Mouse (Mus musculus) lung, postnatal 0 days (tissue): ENCODE data around the gene Sncg. TPM values are rescaled to one million over a fixed set of nuclear protein-coding genes. Genes with fewer than 3 reads are reported as not detected.

Experiments
- ATAC-seq: fragments of 200-750 bp; cut with Nextera tagmentation; 2 replicates; pipeline ENCODE4 v1.8.0; 2017; ENCODE audit warnings: moderate library complexity
- DNase-seq: peaks from one replicate; pipeline ENCODE4 v3.0.0-alpha.2; 2016; ENCODE audit warnings: low spot score
- H3K27ac ChIP-seq: fragments of 300-500 bp; sonication (generic); 2 replicates; pipeline ENCODE4 v1.5.1; 2014; ENCODE audit warnings: antibody characterized with exemption, mild to moderate bottlenecking, low read length, mixed read lengths
- H3K27me3 ChIP-seq: fragments of 300-500 bp; sonication (generic); replicated peaks from 2 replicates; pipeline ENCODE4 v1.6.1; 2014; ENCODE audit warnings: low read length, mixed read lengths; ENCODE audit not compliant: insufficient read depth
- H3K36me3 ChIP-seq: fragments of 300-500 bp; sonication (generic); 2 replicates; pipeline ENCODE4 v1.6.1; 2014; ENCODE audit warnings: low read length, mixed read lengths; ENCODE audit not compliant: insufficient read depth
- H3K4me1 ChIP-seq: fragments of 300-500 bp; sonication (generic); 2 replicates; pipeline ENCODE4 v1.6.1; 2014; ENCODE audit warnings: antibody characterized with exemption, low read depth, low read length, mixed read lengths; ENCODE audit not compliant: insufficient read depth
- H3K4me2 ChIP-seq: fragments of 300-500 bp; sonication (generic); replicated peaks from 2 replicates; pipeline ENCODE4 v1.6.1; 2014; ENCODE audit warnings: low read depth, mild to moderate bottlenecking, low read length, moderate library complexity, mixed read lengths
- H3K4me3 ChIP-seq: fragments of 300-500 bp; sonication (generic); 2 replicates; pipeline ENCODE4 v1.5.1; 2014; ENCODE audit warnings: low read depth, low read length
- H3K9ac ChIP-seq: fragments of 300-500 bp; sonication (generic); replicated peaks from 2 replicates; pipeline ENCODE4 v1.6.1; 2014; ENCODE audit warnings: low read depth, mild to moderate bottlenecking
- H3K9me3 ChIP-seq: fragments of 300-500 bp; sonication (generic); 2 replicates; pipeline ENCODE4 v1.6.1; 2016; ENCODE audit warnings: low read length, mixed read lengths
- CTCF ChIP-seq: IDR thresholded peaks from 2 replicates; pipeline ENCODE4 v1.5.1; 2016; ENCODE audit warnings: antibody characterized with exemption, mild to moderate bottlenecking
- EP300 ChIP-seq: IDR thresholded peaks from 2 replicates; pipeline ENCODE4 v1.6.1; 2016; ENCODE audit warnings: antibody characterized with exemption, mild to moderate bottlenecking, control low read depth
- WGBS: fragments of 180-500 bp; shearing (Covaris S2); extraction: QIAGEN DNeasy Blood & Tissue Kit; methylation state at CpG from one replicate; pipeline ENCODE4 v1.1.7; 2014; 5-methylcytosine and 5-hydroxymethylcytosine counted together
- polyA plus RNA-seq: library from polyadenylated mRNA; unstranded; fragments of >200 nt; fragmentation: Nextera tagmentation; extraction: Ambion mirVana; gene quantifications from 2 replicates; pipeline ENCODE4 v1.2.1, GENCODE M21; 2015

The Sncg gene
- polyA plus RNA-seq, 1 experiment from 2014 or later, result 2.2 TPM

GRCm38 (mm10) chr14:34349007-34349406, 25.6 kb downstream of the Sncg start:
- no peaks in the 10 kb centered on the region for H3K27me3 ChIP-seq
- WGBS, result 57% methylated on average over 8 of the region's 8 CpGs

GRCm38 (mm10) chr14:34348301-34348700, 26.3 kb downstream of the Sncg start:
- ATAC-seq (no peak), DNase-seq (no peak)
- Histone ChIP-seq H3K9ac (no peak overlapping the region), H3K4me1 (no peaks in the 10 kb centered on the region), H3K27ac (no peak overlapping the region), H3K4me3 (no peak overlapping the region), H3K9me3 (no peaks in the 10 kb centered on the region), H3K4me2 (no peak overlapping the region), H3K36me3 (no peaks in the 10 kb centered on the region), H3K27me3 (no peaks in the 10 kb centered on the region)
- WGBS, result 61% methylated on average over 7 of the region's 7 CpGs
- TF ChIP-seq EP300 (no peak), CTCF (no peak)

More at GRCm38 (mm10) chr14:34349007-34349406, 25.6 kb downstream of the Sncg start:
- no peak overlapping the region for H3K9ac ChIP-seq
- no peaks in the 10 kb centered on the region for H3K9me3 ChIP-seq
- H3K4me1 ChIP-seq, result no peaks in the 10 kb centered on the region
- no peak overlapping the region for H3K4me2 ChIP-seq
- TF ChIP-seq CTCF (no peak), EP300 (peak; percentile 61)
- H3K4me3 ChIP-seq, result no peak overlapping the region
- DNase-seq, result peak; percentile 79
- H3K36me3 ChIP-seq, result no peaks in the 10 kb centered on the region
- no peak overlapping the region for H3K27ac ChIP-seq
- ATAC-seq, result peak; percentile 91

- no peak for TF ChIP-seq CTCF
- no peak for TF ChIP-seq EP300
- H3K4me2 ChIP-seq, result no peak overlapping the region
- no peaks in the 10 kb centered on the region for H3K9me3 ChIP-seq
- H3K4me1 ChIP-seq, result no peaks in the 10 kb centered on the region
- no peak overlapping the region for H3K27ac ChIP-seq
- H3K36me3 ChIP-seq, result no peaks in the 10 kb centered on the region
- 94% methylated on average over 5 of the region's 5 CpGs for WGBS
- no peak overlapping the region for H3K4me3 ChIP-seq
- DNase-seq (no peak), ATAC-seq (no peak)
- no peak overlapping the region for H3K9ac ChIP-seq
- no peaks in the 10 kb centered on the region for H3K27me3 ChIP-seq
These were observed 27.5 kb downstream of the Sncg start for GRCm38 (mm10) chr14:34347084-34347483.

GRCm38 (mm10) chr14:34345771-34346566, 28.6 kb downstream of the Sncg start:
- ATAC-seq (peak; percentile 65), DNase-seq (peak; percentile 81)
- Histone ChIP-seq H3K9me3 (no peaks in the 10 kb centered on the region), H3K27ac (no peak overlapping the region), H3K36me3 (no peaks in the 10 kb centered on the region), H3K4me1 (no peaks in the 10 kb centered on the region), H3K9ac (no peak overlapping the region), H3K4me2 (no peak overlapping the region), H3K27me3 (no peaks in the 10 kb centered on the region), H3K4me3 (no peak overlapping the region)
- TF ChIP-seq CTCF (peak; percentile 68), EP300 (no peak)
- WGBS, result 45% methylated on average over 12 of the region's 12 CpGs

GRCm38 (mm10) chr14:34344361-34344760, 30.2 kb downstream of the Sncg start:
- ATAC-seq (no peak), DNase-seq (no peak)
- Histone ChIP-seq H3K27ac (no peak overlapping the region), H3K27me3 (no peaks in the 10 kb centered on the region), H3K4me1 (no peaks in the 10 kb centered on the region), H3K4me2 (no peak overlapping the region), H3K36me3 (peaks cover 5% of the 10 kb centered on the region; the same call in 1 of the 2 replicates), H3K9ac (no peak overlapping the region), H3K4me3 (no peak overlapping the region), H3K9me3 (no peaks in the 10 kb centered on the region)
- 92% methylated on average over 5 of the region's 5 CpGs for WGBS
- TF ChIP-seq EP300 (no peak), CTCF (no peak)

GRCm38 (mm10) chr14:34343078-34343477, 31.5 kb downstream of the Sncg start:
- Histone ChIP-seq H3K9ac (no peak overlapping the region), H3K4me3 (no peak overlapping the region), H3K27me3 (no peaks in the 10 kb centered on the region), H3K27ac (no peak overlapping the region), H3K4me1 (no peaks in the 10 kb centered on the region), H3K36me3 (peaks cover 11% of the 10 kb centered on the region; the same call in 1 of the 2 replicates), H3K4me2 (no peak overlapping the region), H3K9me3 (no peaks in the 10 kb centered on the region)
- no peak for TF ChIP-seq EP300
- TF ChIP-seq CTCF, result no peak
- no peak for DNase-seq
- WGBS, result 90% methylated on average over 4 of the region's 4 CpGs
- no peak for ATAC-seq
